Mouse (Mus musculus): Measurements from ENCODE around the gene Cdipt. TPM values are rescaled to one million over a fixed set of nuclear protein-coding genes. Genes with fewer than 3 reads are reported as not detected.

Gene Cdipt
- polyA plus RNA-seq, 1 experiment from 2014 or later, result 108 TPM

GRCm38 (mm10) chr7:127021563-127022527, 46.1 kb downstream of the Cdipt start:
- no peaks in the 10 kb centered on the region for H3K9me3 ChIP-seq
- H3K4me2 ChIP-seq (replicated peaks), result peak overlapping the region; percentile 96
- H3K4me1 ChIP-seq (replicated peaks), result peaks cover 77% of the 10 kb centered on the region
- H3K9ac ChIP-seq (replicated peaks), result peak overlapping the region; percentile 100
- H3K27ac ChIP-seq, result peak overlapping the region; percentile 100
- no peak for ATAC-seq
- H3K4me3 ChIP-seq (replicated peaks), result peak overlapping the region; percentile 56
- WGBS, result 38% methylated on average over 5 of the region's 5 CpGs
- peaks cover 27% of the 10 kb centered on the region for H3K36me3 ChIP-seq
- no peaks in the 10 kb centered on the region for H3K27me3 ChIP-seq

- H3K4me3 ChIP-seq (replicated peaks), result peak overlapping the region; percentile 96
- WGBS, result 68% methylated on average over 5 of the region's 7 CpGs
- ATAC-seq, result no peak
Measured at GRCm38 (mm10) chr7:127022528-127023271, 47.0 kb downstream of the Cdipt start.

DNA sequence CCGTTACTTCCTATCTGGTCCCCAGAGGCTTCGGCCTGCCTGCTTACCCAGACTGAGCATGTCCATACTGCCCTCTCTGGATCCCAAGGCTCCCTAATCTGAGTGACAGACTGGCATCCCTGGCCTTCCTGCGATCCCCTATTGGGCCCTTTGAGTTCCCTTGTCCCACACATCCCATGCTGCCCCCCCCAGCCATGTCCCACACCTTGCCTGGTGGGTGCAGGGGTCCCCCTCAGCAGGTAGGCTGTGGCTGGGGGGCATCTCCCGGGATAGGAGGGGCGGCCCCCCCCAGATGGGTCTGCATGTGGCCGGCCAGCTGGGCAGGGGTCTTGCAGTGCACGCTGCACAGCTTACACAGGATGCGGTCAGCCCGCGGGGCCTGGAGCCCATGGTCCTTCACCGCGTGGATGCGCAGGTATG, 47.6 kb downstream of the Cdipt start:
- Histone ChIP-seq H3K9ac (replicated peaks) (peak overlapping the region; percentile 100), H3K4me3 (replicated peaks) (peak overlapping the region; percentile 96), H3K27me3 (no peaks in the 10 kb centered on the region), H3K36me3 (peaks cover 27% of the 10 kb centered on the region), H3K27ac (peak overlapping the region; percentile 100), H3K4me2 (replicated peaks) (peak overlapping the region; percentile 96), H3K9me3 (no peaks in the 10 kb centered on the region), H3K4me1 (replicated peaks) (peaks cover 77% of the 10 kb centered on the region)
- WGBS, result 74% methylated on average over 13 of the region's 13 CpGs
- no peak for ATAC-seq

More at GRCm38 (mm10) chr7:127022528-127023271, 47.0 kb downstream of the Cdipt start:
- Histone ChIP-seq H3K36me3 (peaks cover 27% of the 10 kb centered on the region), H3K27me3 (no peaks in the 10 kb centered on the region), H3K4me2 (replicated peaks) (peak overlapping the region; percentile 96), H3K9me3 (no peaks in the 10 kb centered on the region), H3K9ac (replicated peaks) (peak overlapping the region; percentile 100), H3K4me1 (replicated peaks) (peaks cover 77% of the 10 kb centered on the region), H3K27ac (peak overlapping the region; percentile 100; the same call in 1 of the 2 replicates)

- Histone ChIP-seq H3K4me1 (replicated peaks) (peaks cover 74% of the 10 kb centered on the region), H3K27me3 (no peaks in the 10 kb centered on the region), H3K9ac (replicated peaks) (peak overlapping the region; percentile 100), H3K36me3 (peaks cover 27% of the 10 kb centered on the region), H3K9me3 (no peaks in the 10 kb centered on the region), H3K4me3 (replicated peaks) (peak overlapping the region; percentile 96), H3K4me2 (replicated peaks) (peak overlapping the region; percentile 96), H3K27ac (peak overlapping the region; percentile 100)
- WGBS, result 20% methylated on average over 19 of the region's 19 CpGs
- no peak for ATAC-seq
Measured at GRCm38 (mm10) chr7:127023896-127024690, 48.4 kb downstream of the Cdipt start.

GRCm38 (mm10) chr7:127024755-127025555, 49.2 kb downstream of the Cdipt start:
- Histone ChIP-seq H3K4me3 (replicated peaks) (peak overlapping the region; percentile 96), H3K27me3 (no peaks in the 10 kb centered on the region), H3K9me3 (no peaks in the 10 kb centered on the region), H3K4me2 (replicated peaks) (peak overlapping the region; percentile 96), H3K27ac (peak overlapping the region; percentile 100), H3K4me1 (replicated peaks) (peaks cover 65% of the 10 kb centered on the region), H3K9ac (replicated peaks) (peak overlapping the region; percentile 100), H3K36me3 (peaks cover 27% of the 10 kb centered on the region)
- ATAC-seq, result peak; percentile 47
- WGBS, result under 1% methylated on average over 30 of the region's 30 CpGs

DNA sequence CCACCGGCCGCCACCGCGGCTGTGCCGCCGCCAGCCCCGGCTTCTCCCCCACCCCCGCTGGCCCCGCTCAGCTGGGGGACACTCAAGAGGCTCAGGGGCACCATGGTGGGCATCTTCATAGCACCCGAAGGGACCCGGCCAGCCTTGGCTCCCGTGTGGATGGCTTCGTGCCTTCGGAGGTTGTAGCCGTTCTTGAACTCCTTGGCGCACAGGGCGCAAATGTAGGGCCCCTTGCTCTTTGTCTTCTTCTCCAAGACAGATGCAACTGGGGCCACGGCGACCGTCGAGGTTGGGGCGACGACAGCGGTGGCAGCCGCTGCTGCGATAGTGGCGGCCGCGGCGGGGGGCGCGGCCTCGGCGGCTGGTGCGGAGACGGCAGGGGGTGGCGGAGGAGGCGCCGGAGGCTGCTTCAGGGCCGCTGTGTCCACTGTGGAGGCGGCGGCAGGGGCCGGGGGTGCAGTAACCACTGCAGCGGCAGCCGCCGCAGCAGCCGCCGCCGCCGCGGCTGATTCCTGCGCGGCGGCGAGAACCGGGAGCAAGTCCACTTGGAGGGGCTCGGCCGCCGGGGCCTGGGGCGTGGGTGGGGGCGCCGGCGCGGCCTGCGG, 49.9 kb downstream of the Cdipt start:
- peak; percentile 5; the same call in 1 of the 2 replicates for ATAC-seq
- Histone ChIP-seq H3K4me3 (replicated peaks) (peak overlapping the region; percentile 96), H3K27ac (peak overlapping the region; percentile 100), H3K4me2 (replicated peaks) (peak overlapping the region; percentile 96), H3K36me3 (peaks cover 27% of the 10 kb centered on the region), H3K9ac (replicated peaks) (peak overlapping the region; percentile 100), H3K27me3 (no peaks in the 10 kb centered on the region), H3K9me3 (no peaks in the 10 kb centered on the region), H3K4me1 (replicated peaks) (peaks cover 58% of the 10 kb centered on the region)
- under 1% methylated on average over 60 of the region's 65 CpGs for WGBS

DNA sequence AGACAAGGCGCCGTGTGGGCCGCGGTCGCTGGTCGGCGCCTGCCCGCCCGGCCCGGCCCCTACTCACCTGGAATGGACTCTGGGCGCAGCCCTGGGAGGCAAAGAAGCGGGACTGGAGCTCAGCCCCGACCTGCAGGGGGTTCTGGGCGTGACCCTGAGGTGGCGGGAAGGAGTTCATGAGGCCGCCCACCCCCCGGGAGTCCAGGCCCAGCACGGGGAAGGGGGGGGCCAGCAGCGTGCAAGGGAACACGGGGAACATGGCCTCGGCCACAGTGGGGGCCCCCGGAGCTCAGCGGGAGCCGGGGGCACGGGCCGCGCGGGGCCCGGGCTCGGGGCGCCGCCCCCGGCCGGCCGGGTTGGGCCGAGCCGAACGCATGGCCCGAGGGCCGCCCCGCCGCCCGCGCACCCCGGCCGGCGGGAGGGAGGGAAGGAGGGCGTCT, 50.5 kb downstream of the Cdipt start:
- no peaks in the 10 kb centered on the region for H3K27me3 ChIP-seq
- peaks cover 27% of the 10 kb centered on the region for H3K36me3 ChIP-seq
- H3K9ac ChIP-seq (replicated peaks), result peak overlapping the region; percentile 100
- peak overlapping the region; percentile 96 for H3K4me3 ChIP-seq (replicated peaks)
- peaks cover 53% of the 10 kb centered on the region for H3K4me1 ChIP-seq (replicated peaks)
- ATAC-seq, result peak; percentile 24
- H3K27ac ChIP-seq, result peak overlapping the region; percentile 100
- 2% methylated on average over 21 of the region's 48 CpGs for WGBS
- no peaks in the 10 kb centered on the region for H3K9me3 ChIP-seq
- H3K4me2 ChIP-seq (replicated peaks), result peak overlapping the region; percentile 96

DNA sequence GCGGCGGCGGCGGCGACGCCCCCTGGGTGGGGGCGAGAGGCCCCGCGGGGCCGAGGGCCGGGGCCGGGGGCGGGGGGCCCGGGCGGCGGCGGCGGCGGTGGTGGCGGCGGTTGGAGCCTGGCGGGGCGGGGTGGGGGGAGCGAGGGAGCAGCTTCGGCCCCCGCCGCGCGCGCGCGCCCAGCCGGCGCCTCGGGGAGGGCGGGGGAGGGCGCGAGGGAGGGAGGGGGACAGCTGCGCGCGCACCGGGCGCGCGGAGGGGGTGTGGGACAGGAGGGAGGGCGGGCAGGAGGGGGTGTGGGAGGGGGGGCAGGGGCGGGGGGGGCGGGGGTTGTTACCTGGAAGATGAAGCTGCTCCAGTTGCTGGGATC, 50.9 kb downstream of the Cdipt start:
- Histone ChIP-seq H3K36me3 (peaks cover 31% of the 10 kb centered on the region), H3K4me1 (replicated peaks) (peaks cover 49% of the 10 kb centered on the region), H3K9ac (replicated peaks) (peak overlapping the region; percentile 100), H3K9me3 (no peaks in the 10 kb centered on the region), H3K4me2 (replicated peaks) (peak overlapping the region; percentile 96), H3K27ac (peak overlapping the region; percentile 100), H3K4me3 (replicated peaks) (peak overlapping the region; percentile 96), H3K27me3 (no peaks in the 10 kb centered on the region)
- ATAC-seq, result no peak
- WGBS, result 3% methylated on average over 14 of the region's 48 CpGs

DNA sequence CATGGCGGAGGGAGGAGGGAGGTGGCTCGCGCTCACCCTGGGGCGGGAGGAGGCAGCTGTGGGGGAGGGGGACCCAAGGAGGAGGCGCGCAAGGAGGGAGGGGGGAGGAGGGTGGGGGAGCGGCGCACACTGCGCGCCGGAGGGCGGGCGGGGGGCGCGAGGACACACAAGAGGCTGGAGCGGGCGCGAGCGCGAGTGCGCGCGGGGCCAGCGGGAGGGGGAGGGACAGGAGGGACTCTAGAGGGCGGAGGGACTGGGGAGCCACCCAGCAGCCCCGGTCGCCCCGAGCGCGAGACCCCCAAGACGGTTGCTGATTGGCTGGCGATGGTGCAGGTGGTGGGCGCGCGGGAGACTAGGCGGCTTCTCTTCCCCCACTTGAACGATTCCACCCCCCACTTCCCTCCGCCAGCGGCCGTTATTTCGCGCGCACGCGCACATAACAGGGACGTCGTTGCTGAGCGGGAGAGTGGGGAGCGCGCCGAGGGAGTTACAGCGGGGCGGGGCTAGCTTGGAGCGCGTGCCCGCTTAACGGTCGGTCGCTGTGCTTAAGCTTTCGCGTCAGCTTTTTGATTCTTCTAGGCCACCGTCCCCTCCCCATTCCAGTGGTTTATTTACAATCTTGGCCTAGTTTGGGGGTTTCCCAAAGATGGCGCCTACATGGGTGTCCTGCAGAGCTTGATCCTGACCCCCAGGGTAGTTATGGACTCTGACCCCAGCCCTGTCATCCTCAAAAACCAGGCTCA, 51.4 kb downstream of the Cdipt start, which contains the start of gene Maz:
Maz (minus strand) TSS at position 54 of the 743 bp plus-strand sequence.
- Histone ChIP-seq H3K27ac (peak within 1 kb of the TSS; percentile 100), H3K9me3 (no peaks in the 10 kb centered on the region), H3K4me3 (replicated peaks) (peak within 1 kb of the TSS; percentile 96), H3K4me2 (replicated peaks) (peak within 1 kb of the TSS; percentile 96), H3K36me3 (peaks cover 33% of the 10 kb centered on the region), H3K27me3 (no peaks in the 10 kb centered on the region), H3K9ac (replicated peaks) (peak within 1 kb of the TSS; percentile 100), H3K4me1 (replicated peaks) (peaks cover 43% of the 10 kb centered on the region)
- peak; percentile 87 for ATAC-seq
- WGBS, result under 1% methylated on average over 63 of the region's 63 CpGs

DNA sequence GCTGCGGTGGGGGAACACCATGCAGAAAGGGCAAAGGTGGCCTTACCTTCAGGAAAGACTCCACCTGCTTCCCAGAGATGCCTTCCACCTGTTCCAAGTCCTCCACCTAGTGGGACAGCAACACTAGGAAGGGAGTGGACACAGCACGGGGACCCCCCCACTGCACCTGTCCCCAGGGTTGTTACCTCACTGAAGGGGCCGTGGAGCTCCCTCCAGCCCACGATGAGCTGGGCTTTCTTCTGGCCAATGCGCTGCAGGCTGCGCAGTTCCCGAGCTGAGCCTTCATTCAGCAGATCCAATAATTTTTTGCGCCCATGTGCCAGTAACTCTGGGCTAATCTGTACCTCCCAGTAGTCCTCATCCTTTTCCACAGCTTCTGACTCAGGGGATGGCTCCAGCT, 52.2 kb downstream of the Cdipt start:
- H3K4me1 ChIP-seq (replicated peaks), result peaks cover 36% of the 10 kb centered on the region
- ATAC-seq, result peak; percentile 9; the same call in 1 of the 2 replicates
- peak overlapping the region; percentile 100 for H3K27ac ChIP-seq
- WGBS, result 64% methylated on average over 8 of the region's 8 CpGs
- peak overlapping the region; percentile 96 for H3K4me3 ChIP-seq (replicated peaks)
- no peaks in the 10 kb centered on the region for H3K27me3 ChIP-seq
- H3K4me2 ChIP-seq (replicated peaks), result peak overlapping the region; percentile 78
- H3K9ac ChIP-seq (replicated peaks), result peak overlapping the region; percentile 72
- H3K36me3 ChIP-seq, result peaks cover 33% of the 10 kb centered on the region
- H3K9me3 ChIP-seq, result no peaks in the 10 kb centered on the region
